Mouse (Mus musculus): Measurements from ENCODE around the gene Sik3.

Gene Sik3

DNA sequence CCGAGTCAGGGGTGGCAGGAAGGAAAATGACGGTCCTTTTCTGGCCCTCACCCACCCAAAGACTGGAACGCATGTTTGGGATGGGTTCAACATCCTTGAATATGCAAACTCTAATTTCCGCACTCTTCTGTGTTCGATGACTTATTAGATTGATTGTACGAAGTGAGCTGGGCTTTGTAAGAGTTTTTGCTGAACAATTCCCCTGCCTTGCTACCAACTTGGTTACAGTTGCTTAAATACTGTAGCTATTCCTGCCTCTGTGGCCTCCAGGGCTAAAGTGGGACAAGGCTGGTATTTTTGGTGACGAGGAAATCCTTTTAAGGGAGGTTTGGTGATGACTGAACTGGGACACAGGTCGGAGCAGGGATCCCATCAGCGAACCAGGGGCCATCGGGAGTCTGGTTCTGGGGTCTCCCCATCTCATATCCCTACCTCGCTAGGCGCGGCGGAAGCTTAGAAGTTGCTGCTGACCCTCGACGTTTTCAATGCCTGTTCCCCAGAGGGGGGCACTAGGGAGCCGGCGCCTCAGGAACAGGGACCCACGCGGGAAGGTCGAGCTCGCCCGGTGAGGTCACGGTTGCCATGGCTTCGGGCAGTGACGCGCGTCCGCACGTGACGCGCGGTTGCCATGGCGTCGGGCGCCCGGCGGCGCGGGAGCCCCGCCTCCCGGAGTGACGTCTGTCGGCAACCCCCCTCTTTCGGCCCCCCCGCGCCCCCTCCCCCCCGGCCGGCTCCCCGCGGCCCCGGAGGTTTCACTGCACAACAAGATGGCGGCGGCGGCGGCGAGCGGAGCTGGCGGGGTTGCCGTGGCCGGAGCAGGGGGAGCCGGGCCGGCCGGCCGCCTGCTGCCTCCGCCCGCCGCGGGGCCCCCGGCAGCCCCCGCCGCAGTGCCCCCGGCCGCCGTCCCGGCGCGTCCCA, at the start of gene Sik3, which contains the start of gene Pafah1b2:
Sik3 (plus strand) TSS at position 730 of the 918 bp plus-strand sequence.
Pafah1b2 (minus strand) TSS at position 600 of the 918 bp plus-strand sequence.
- DNase-seq (ENCODE audit: low read depth, low spot score) = peak; percentile 93

DNA sequence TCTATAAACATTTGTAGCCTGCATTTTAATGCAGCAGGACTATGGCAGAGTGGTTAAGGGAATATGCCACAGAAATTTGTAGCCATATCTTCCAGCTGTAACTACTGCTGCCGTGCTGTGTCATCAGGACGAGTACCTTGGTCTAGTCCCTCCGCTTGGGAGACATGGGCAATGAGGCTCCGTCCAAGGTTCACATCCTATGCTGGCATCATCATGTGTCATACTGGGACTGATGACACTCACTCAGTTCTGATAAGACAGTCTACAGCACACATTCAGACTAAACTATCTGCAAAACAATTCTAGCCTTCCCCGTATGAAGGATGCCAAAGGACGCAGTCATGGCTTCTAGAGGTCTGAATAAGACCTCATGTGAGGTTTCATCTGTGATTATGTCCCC, 49.0 kb upstream of the Sik3 start:
- no peak for DNase-seq (ENCODE audit: low read depth, low spot score)

DNA sequence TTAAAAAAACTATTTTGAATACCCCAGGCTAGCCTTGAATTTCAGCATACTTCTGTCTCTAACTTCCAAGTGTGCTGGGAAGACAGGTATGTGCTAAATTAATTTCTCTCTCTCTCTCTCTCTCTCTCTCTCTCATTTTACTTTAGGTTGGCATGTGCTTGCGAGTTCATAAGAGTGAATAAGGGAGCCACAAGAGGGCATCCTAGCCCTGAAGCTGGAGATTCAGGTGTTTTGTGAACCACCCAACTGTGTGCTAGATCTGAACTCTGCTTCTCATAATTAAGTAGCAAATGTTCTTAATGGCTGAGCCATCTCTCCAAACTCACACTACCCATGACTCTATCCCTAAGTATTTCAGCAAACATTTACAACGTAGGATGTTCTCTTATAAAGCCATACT, 35.7 kb upstream of the Sik3 start:
- no peak for DNase-seq (ENCODE audit: low read depth, low spot score)

DNA sequence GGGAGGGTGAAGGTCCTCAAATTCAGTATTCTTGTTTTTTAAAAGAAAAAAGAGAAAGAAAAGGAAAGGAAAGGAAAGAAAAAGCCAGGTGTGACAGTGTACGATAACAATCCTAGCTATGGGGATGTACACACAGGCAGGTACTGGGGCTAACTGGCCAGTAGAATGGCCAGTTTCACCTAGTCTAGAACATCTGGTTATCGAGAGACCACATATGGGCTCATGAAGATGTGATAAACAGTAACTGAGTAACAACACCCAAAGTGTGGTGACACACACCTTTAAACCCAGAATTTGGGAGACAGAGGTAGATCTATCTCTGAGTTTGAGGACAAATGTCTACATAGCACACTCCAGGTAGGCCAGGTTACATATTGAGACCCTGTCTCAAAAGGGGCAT, 32.8 kb upstream of the Sik3 start:
- no peak for DNase-seq (ENCODE audit: low read depth, low spot score)

DNA sequence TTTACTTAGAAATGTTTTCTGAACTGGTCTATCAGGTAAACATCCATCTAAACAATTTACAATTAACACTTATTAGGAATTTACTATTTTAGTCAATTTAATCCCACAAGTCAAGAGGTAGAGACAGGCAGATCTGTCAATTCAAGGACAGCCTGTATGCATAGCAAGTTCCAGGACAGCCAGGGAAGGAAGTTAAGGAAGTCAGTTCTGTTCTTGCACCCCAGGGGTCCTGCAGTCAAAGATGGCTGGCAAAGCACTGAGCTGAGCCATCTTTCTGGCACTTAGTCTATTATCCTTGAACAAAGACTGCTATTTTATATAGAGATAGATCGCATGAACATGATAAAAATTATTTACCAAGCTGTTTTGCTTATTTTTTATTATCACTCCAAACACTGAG, 32.0 kb upstream of the Sik3 start:
- peak; percentile 72 for DNase-seq (ENCODE audit: low read depth, low spot score)

DNA sequence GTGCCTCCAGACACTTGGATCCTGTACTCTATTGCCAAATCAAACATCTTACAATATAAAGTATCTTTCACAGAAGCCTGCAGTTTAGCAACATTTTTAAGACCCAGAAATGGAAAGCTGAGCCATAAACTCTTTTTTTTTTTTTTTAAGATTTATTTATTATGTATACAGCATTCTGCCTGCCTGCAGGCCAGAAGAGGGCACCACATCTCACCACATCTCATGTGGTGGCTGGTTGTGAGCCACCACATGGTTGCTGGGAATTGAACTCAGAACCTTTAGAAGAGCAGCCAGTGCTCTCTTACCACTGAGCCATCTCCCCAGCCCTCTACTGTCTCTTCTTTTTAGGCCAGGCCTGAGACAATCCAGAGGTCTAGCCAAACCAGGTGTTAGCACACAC, 31.3 kb upstream of the Sik3 start:
- no peak for DNase-seq (ENCODE audit: low read depth, low spot score)

DNA sequence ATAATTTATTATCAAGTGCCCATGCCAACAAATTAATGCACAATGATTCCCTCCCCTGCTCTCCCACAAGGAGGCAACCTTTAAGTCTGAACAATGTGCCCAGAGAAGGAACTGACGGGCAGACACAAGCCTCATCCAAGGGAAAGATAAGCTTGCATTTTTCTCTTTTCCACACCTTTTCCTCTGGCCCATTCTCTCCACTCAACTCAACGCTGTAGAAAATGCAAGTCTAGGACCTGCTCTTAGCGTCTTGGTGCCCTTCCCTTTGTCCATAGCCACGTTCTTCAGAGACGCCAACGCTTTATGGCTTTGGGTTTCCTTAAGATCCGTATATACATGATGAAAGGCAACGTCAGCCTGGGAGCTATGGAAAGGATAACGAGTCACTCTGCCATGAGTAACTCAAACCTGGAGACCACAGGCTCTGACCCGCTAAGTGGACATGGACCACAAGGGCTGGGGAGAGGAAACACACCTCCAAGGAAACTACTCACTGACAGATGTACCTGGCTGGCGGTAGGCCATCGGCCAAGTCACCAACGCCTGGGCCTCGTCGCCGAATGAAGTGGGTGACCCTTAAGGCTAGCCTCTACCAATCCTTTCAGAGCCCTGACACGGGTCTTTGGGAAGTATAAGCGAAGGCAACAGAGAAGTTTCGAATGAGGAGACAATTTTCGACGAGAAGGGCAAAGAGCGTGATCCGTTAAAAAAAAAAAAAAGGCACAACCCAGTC, 28.8 kb upstream of the Sik3 start:
- DNase-seq (ENCODE audit: low read depth, low spot score) = peak; percentile 29

DNA sequence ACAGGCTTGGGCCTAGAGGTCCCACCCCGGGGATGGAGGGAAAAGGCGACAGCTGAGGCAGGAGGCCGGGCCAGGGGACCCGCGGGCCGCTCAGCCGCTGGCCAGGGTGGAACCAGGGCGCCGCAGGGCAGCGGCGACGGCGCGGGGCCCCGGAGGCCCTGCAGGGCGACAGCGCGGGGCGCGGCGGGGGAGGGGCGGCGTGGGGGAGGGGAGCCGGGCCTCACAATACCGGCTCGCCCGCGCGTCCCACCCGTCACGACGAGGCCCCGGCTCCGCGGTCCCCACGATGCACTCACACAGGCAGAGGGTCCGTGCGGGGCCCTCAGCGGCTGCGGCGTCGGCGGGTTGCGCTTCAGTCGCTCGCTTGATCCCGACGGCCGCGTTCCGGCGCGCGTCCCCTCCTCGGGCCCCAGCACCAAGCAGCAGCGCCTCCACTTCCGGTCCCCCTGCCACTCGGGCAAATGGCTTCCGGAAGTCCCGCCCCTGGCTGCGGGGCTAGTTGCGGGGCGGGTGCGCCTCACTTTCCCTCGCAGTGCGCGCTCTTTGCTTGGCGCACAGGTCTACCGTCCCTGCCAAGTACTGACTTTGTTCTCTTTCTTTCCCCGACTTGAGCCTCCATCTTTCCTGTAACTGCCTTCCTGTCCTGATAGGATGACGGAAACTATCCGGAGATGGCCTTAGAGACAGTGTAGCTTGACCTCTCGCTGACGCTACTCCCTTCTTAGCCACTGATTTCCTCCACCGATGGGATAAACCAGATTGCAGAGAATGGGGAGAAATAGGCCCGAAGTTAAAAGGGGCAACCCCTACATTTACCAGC, 28.0 kb upstream of the Sik3 start:
- DNase-seq (ENCODE audit: low read depth, low spot score) = peak; percentile 92

DNA sequence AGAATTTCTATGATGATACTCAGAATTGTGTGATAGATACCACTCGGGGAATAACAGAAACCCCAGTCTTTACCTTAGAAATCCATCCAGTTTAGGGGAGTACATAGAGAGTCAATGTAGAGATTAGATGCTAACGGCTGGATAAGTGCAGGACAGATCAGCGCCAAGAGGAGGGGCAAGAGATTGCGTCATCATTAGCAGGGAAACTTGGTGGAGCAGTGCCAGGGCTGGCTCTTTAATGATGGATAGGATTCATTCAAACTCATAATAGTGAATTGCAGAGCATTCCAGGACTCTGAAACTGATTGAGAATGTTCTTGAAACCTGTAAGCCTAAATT, 27.4 kb upstream of the Sik3 start:
- DNase-seq (ENCODE audit: low read depth, low spot score) = peak; percentile 69

DNA sequence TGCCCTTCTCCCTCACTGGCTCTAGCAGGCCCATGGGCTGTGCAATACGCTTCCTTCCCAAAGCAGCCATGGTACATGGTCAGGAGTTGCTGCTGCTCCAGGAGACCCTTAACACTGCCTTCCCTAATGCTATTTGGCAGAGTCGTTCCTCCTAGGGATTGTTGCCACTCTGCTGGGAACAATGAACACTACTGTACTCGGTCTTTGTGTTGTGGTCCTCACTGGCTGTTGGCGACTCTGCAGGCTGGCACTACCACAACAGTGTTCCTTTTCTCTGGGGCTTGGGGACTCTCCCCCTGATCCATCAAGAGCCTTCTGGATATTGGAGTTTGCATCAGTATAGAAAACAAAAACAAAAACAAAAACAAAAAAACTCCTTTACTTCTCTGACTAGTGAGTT, 13.6 kb upstream of the Sik3 start:
- DNase-seq (ENCODE audit: low read depth, low spot score) = no peak

DNA sequence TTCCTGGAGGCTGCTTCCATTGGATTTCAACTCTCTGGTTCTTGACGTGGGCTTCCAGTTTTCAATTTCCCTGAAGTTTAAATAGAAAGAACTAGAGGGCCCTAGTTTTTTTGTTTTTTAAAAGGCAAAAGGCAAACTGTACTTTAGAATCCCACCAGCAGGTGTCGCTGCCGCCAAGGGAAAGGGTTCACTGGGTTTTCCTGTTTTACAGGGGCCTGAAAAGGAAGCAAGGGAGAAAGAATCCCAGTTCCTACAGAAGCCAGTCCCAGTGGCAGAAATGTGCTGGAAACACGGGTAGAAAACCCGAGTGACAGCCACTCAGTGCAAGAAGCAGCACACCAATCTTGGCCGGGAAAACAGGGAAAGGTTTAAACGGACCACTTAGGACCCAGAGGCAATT, 8.9 kb upstream of the Sik3 start:
- peak; percentile 71 for DNase-seq (ENCODE audit: low read depth, low spot score)

DNA sequence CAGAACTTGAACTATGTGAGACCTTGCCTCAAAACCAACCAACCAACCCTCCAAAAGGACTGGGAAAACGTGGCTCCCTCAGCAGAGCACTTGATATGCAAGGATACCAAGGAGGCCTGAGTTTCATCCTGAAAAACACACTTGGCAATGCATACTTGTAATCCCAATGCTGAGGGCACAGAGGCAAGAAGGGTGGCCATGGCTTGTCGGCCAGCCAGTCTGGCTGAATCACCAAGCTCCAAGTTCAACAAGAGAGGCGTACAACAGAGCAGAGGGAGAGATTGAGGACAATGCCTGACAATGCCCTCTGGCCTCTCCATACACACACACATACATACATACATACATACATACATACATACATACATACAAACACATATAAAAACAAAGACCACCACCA, 8.1 kb upstream of the Sik3 start:
- DNase-seq (ENCODE audit: low read depth, low spot score) = no peak

DNA sequence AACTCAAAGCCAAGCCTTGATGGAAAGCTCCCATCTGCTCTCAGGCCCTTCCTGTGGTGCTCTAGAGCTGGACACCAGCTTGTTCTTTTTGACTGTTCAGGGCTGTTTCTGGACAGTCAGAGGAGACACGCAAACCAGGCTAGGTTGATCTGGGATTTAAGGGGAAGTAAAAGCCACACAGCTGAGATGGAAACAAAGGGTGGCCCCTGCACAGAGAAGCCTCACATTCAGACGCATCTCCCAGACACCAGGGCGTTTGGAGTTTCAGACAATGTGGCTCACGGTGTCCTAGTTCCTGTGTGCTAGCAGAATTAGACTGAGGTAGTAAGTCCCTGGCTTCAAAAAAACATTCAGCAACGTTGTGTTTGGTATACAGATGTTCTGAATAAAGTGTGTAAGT, 6.4 kb upstream of the Sik3 start:
- no peak for DNase-seq (ENCODE audit: low read depth, low spot score)

DNA sequence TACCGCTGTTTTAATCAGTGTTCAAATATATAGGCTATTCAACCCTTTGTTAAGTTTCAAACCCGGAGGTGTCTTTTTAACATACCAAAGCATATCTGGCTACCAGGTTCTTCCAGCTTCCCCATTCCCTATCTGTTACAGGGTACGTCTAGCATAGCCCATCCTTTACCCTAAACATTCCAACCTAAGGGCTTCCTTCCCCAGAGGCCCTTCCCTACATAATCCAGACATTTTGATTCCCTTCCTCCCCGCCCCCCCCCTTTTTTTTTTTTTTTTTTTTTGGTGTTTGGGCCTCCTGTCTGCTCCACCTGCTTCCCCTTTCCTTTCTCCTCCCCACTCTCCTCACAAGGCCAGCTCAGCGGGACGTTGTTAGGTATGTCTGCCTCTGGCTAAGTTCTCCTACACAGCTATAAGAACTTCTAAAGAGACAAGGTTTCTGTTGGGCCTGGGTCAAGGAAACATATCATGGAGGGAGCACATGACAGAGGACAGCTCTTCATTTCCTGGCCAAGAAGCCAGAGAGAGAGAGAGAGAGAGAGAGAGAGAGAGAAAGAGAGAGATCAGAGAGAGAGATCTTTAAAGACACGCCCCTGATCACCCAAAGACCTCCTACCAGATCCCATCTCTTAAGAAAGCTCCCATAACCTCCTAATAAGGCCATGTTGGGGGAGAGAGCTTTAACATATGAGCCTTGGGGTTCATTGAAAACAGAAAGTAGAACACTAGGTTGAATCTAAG, 3.5 kb upstream of the Sik3 start:
- peak; percentile 68 for DNase-seq (ENCODE audit: low read depth, low spot score)

DNA sequence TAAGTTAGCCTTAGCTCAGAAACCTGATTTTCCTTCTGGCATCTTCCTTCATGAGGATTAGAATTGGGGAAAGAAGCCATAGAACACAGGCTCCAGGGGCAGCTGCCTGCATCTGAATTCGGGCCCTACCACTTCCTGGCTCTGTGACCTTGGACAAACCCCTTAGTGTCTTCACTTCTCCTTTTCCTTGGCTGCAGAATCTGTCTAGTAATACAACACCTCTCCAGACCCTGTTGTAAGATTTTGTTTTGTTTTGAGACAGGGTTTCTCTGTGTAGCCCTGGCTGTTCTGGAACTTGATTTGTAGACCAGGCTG, 3.0 kb upstream of the Sik3 start:
- peak; percentile 31 for DNase-seq (ENCODE audit: low read depth, low spot score)

DNA sequence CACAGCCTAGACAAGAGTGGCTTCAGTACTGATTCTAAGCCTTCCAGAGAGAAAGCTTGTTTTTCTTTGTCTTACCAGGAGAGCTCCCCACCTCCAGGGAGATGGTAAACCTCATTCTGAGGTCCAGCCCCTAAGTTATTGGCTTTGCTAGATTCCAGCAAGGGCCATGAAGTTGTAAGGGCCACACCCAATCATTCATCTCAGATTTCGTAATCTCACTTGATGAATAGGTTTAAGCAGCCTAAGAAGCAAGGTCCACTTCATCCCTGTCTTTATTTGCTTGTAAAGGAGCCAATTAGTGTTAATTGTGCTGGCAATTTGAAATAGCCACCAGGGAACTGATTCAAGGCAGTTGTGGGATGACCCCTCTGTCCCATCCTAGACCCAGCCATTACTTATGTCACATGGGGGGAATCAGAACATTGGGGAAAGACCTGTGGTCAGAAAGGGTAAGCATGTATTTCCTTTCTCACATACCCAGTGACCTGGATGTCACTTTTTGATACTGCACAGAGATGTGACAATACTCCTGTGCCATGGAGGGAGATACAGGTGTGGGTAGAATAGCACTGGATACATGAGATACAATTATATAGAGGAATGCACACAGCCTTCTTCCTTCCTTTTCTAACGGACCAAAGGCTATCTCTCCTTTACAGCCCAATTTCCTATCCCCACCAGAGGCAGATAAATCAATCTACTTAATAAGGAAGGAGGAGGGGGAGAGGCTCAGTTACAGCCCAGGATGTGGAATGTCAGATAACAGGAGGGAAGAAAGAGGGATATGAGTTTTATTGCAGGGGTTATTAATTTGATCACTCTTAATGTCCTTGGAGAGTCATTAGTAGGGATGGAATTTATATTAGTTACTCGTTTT, 1.3 kb upstream of the Sik3 start:
- no peak for DNase-seq (ENCODE audit: low read depth, low spot score)

DNA sequence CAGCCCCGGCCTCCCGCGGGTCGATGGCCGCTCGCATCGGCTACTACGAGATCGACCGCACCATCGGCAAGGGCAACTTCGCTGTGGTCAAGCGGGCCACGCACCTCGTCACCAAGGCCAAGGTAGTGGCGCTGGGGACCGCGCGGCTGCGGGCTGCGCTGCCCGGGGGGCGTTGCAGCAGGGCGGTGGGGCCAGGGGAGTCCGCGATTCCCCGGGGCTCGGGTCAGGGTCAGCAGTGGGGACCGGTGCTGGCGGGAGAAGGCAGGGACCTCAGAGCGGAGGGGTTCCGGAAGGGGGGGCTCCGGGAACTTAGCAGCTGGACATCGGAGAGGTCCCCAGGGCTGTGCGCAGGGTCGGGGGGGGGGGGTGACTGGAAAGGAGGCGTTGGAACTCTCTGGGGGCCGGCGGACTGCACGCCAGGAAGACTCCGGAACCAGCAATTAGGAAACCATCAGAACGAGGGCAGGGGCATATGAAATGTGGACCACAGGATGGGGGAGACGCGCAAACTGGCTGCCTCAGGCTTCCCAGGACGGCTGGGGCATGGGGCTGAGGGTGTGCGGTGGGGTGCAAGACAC, 478 bp downstream of the Sik3 start:
- DNase-seq (ENCODE audit: low read depth, low spot score) = peak; percentile 49

DNA sequence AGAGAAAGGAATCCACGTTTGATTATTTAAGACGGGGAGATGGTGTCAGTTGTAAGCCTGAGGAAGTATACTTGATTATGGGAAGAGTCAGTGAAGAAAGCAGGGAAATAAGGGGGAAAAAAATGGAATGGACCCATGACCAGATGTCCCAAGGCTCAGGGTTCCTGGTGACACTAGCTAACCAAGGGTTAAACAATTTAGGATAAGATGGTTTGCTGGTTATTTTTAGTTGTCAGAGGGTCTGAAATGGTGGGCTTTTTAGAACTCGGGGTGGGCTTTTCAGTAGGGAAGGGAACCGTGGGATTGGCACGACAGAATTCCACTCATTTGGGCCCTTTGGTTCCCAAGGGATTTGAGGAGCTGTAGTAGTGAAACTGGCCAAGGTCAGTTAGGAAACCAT, 996 bp downstream of the Sik3 start:
- no peak for DNase-seq (ENCODE audit: low read depth, low spot score)

DNA sequence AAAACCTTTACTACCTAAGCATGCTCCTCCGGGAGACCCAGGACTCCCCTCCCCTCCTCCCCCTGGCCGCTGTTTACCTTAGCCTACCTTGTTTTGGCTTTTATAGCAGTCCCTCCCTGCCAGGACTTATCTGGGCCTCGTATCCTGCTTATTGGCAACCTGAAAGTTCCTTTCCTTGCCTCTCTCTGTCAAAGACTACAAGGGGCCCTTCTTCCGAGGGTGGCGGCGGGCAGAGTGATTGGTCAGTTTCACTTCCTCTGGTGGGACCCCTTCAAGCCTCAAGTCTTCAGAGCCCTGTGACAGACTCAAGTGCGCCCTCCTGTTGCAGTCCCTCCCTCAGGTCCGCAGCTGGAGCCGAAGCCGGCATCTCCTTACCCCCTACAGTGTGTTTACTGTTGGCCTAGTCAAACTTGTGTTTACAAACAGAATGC, 1.6 kb downstream of the Sik3 start:
- DNase-seq (ENCODE audit: low read depth, low spot score) = peak; percentile 78

DNA sequence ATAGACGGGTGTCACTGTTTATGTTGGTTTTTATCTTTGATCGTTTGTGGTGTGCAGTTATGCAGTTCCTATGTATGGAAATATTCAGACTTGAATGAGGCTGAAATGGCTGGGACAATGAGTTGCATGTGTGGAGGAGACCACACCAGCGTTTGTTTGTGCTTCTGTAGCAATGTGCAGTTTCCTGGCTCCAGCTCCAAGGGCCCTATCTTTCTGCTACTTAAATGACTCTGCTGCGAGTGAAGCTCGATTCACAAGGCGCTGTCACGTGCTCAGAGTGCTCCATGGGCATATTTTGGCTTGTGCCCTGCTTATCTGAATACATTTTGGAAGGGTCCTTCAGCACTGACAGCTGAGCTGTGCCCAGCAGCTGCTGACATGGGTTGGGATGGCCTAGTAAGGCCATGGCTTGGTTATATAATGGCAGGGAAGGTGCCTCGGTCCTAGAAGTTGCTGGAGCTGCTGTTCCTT, 2.5 kb downstream of the Sik3 start:
- DNase-seq (ENCODE audit: low read depth, low spot score) = no peak

Measured in R1 (cell line).